Mouse (Mus musculus) MEL (cell line): ENCODE measurements at regions not wholly inside any gene's neighbourhood (a gene's known extent, or its start where the extent isn't known, plus 50 kb on each side); places are given as distances from the start of the nearest gene placed in this dataset.

Source experiments
- CHD2 ChIP-seq: IDR thresholded peaks from 2 replicates; pipeline ENCODE4 v1.6.1; 2011; ENCODE audit warnings: low read length, improper control_type of control experiment
- CTCF ChIP-seq, 3 experiments: IDR thresholded peaks in 2 of 3; conservative IDR thresholded peaks in 1 of 3; 2 replicates each; pipeline ENCODE4 v1.5.1; 2011 to 2012; ENCODE audit warnings: low read length in 3 of 3, low read depth in 2 of 3, mild to moderate bottlenecking in 2 of 3, improper control_type of control experiment in 1 of 3, inconsistent platforms in 1 of 3, mixed read lengths in 1 of 3, moderate library complexity in 1 of 3; ENCODE audit not compliant: control insufficient read depth in 1 of 3, insufficient read depth in 1 of 3, poor library complexity in 1 of 3, severe bottlenecking in 1 of 3
- E2F4 ChIP-seq: IDR thresholded peaks from 2 replicates; pipeline ENCODE4 v1.6.1; 2011; ENCODE audit warnings: low read depth, low read length, improper control_type of control experiment, borderline replicate concordance
- EP300 ChIP-seq, 2 experiments: IDR thresholded peaks; 2 replicates each; pipeline ENCODE4 v1.6.1; 2011; ENCODE audit warnings: improper control_type of control experiment in 2 of 2, low read length in 2 of 2, low read depth in 1 of 2, mild to moderate bottlenecking in 1 of 2
- GABPA ChIP-seq: IDR thresholded peaks from 2 replicates; pipeline ENCODE4 v1.6.1; 2012; ENCODE audit warnings: low read depth, mild to moderate bottlenecking, inconsistent platforms, low read length, improper control_type of control experiment, moderate library complexity
- MEF2A ChIP-seq: IDR thresholded peaks from 2 replicates; pipeline ENCODE4 v1.6.1; 2014; ENCODE audit warnings: low read depth, mild to moderate bottlenecking, inconsistent platforms, low read length, improper control_type of control experiment; ENCODE audit not compliant: poor library complexity, insufficient replicate concordance, severe bottlenecking; ENCODE audit errors: extremely low read depth
- NRF1 ChIP-seq: IDR thresholded peaks from 2 replicates; pipeline ENCODE4 v1.6.1; 2014; ENCODE audit warnings: low read depth, mild to moderate bottlenecking, inconsistent platforms, low read length, improper control_type of control experiment, moderate library complexity; ENCODE audit not compliant: poor library complexity, insufficient read depth, severe bottlenecking
- POLR2A ChIP-seq, 2 experiments: IDR thresholded peaks; 2 replicates each; pipeline ENCODE4 v1.6.1; 2011 to 2012; ENCODE audit warnings: low read length in 2 of 2, mild to moderate bottlenecking in 2 of 2, control low read depth in 1 of 2, improper control_type of control experiment in 1 of 2, low read depth in 1 of 2, moderate library complexity in 1 of 2; ENCODE audit not compliant: control insufficient read depth in 1 of 2, insufficient read depth in 1 of 2, poor library complexity in 1 of 2
- POLR2AphosphoS5 ChIP-seq: IDR thresholded peaks from 2 replicates; pipeline ENCODE4 v1.6.1; 2012; ENCODE audit warnings: low read depth, borderline replicate concordance, mild to moderate bottlenecking, inconsistent platforms, low read length, moderate library complexity, mixed read lengths
- USF1 ChIP-seq: IDR thresholded peaks from 2 replicates; pipeline ENCODE4 v1.6.1; 2014; ENCODE audit warnings: low read depth, mild to moderate bottlenecking, inconsistent platforms, low read length, improper control_type of control experiment, moderate library complexity
- USF2 ChIP-seq, 2 experiments: IDR thresholded peaks; 2 replicates each; pipeline ENCODE4 v1.6.1; 2011 to 2012; ENCODE audit warnings: improper control_type of control experiment in 2 of 2, low read length in 2 of 2, borderline replicate concordance in 1 of 2, inconsistent platforms in 1 of 2, low read depth in 1 of 2, mild to moderate bottlenecking in 1 of 2; ENCODE audit not compliant: insufficient read depth in 1 of 2

GRCm38 (mm10) chr13:56974063-56974462 is 78.3 kb upstream of the Trpc7 start:
- TF ChIP-seq POLR2A (IDR thresholded peaks at IDR 0.05; ENCODE audit: control insufficient read depth in 1 of 2, insufficient read depth in 1 of 2, low read depth in 1 of 2, low read length in 2 of 2, poor library complexity in 1 of 2): no peak
- TF ChIP-seq POLR2AphosphoS5: no peak
- no peak for TF ChIP-seq CTCF (IDR thresholded peaks at IDR 0.05 in 2 of 3, conservative IDR thresholded peaks at IDR 0.05 in 1 of 3; ENCODE audit: control insufficient read depth in 1 of 3, insufficient read depth in 1 of 3, low read depth in 2 of 3, low read length in 3 of 3, poor library complexity in 1 of 3, severe bottlenecking in 1 of 3)
- no peak for TF ChIP-seq E2F4
- no peak for TF ChIP-seq CHD2
- TF ChIP-seq EP300 (IDR thresholded peaks at IDR 0.05; ENCODE audit: low read depth in 1 of 2, low read length in 2 of 2): no peak
- TF ChIP-seq USF2 (IDR thresholded peaks at IDR 0.05; ENCODE audit: borderline replicate concordance in 1 of 2, insufficient read depth in 1 of 2, low read depth in 1 of 2, low read length in 2 of 2): no peak
- no peak for TF ChIP-seq MEF2A
- no peak for TF ChIP-seq GABPA
- no peak for TF ChIP-seq USF1
- TF ChIP-seq NRF1: no peak
